Mouse (Mus musculus) heart, adult 9 months (tissue): ENCODE results near the gene Cyp24a1.
A peak's percentile ranks its signal among the peaks of the same experiment; 100 is the strongest.

Experiments
- DNase-seq, 2 experiments: peaks; one replicate each; pipeline ENCODE4 v3.0.0; 2022; ENCODE audit warnings: low spot score in 2 of 2

Cyp24a1 gene

DNA sequence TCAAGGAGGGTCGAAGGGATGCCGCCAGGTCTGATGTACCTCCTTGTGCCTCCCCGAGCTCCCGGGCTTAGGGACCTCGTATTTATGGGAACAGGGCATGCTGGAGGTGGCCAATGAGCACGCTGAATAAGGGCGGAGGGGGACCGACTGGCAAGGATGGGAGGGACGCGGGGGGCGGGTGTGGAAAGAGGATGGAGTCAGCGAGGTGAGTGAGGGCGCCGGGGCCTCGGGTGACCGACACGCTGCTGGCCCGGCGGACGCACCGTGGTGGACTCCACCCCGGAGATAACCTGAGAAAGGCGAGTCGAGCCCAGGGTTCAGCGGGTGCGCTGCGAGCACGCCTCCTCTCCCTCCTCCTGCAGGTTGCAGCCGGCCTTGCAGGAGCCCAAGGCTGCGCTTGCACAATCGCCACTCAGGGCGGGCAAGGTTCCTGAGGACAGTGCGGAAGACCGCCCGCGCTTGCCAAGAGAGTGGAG is at the start of gene Cyp24a1:
Gene Cyp24a1 (minus strand): TSS at position 55 of the 476 bp plus-strand sequence.
- peak in 1 of 2 experiments; percentile 49 for DNase-seq

DNA sequence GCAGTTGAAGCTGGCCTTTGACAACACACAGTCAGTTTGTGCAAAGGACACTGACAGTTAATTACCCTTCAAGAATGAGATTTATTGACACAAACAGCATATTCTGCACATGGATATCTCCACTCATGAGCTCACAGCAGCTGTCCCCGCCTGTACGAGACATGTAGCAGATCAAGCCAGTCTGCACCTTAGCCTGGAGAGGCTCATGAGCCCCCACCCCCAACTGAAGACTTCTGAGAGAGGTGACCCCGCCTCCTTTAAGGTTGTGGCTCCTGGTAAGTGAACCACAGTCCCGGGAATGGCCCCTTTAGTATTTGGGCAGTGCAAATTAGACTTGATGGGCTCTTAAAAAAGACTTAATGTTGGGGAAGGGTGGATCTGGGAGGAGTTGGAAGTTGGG is 48.8 kb upstream of the Cyp24a1 start:
- no peak for DNase-seq

DNA sequence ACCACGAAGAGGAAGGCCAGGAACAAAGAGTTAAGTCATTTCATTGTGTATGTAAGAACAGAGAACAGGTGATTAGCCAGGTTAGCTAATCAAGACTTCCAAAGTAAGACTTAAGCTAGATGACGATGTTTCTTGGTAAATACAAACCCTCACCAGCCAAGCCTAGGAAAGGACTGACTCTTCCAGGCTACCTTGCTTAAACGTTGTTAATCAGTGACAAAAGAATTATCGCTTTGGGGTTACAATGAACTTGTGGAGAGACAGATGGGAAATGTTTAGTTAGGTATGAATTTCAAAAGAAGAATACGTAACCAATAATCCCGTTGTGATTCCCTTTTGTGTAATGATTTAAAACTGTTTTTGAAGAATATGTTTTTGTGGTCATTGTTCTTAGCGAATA is 48.0 kb upstream of the Cyp24a1 start:
- DNase-seq = no peak

GRCm38 (mm10) chr2:170544159-170544558 is 47.2 kb upstream of the Cyp24a1 start:
- DNase-seq = no peak

- DNase-seq = no peak
These were observed 46.7 kb upstream of the Cyp24a1 start for GRCm38 (mm10) chr2:170543625-170544024.

- no peak for DNase-seq
These were observed 42.3 kb upstream of the Cyp24a1 start for GRCm38 (mm10) chr2:170539211-170539610.

GRCm38 (mm10) chr2:170535841-170536240 is 38.9 kb upstream of the Cyp24a1 start:
- DNase-seq = no peak

GRCm38 (mm10) chr2:170534803-170535174 is 37.8 kb upstream of the Cyp24a1 start:
- DNase-seq = no peak

DNA sequence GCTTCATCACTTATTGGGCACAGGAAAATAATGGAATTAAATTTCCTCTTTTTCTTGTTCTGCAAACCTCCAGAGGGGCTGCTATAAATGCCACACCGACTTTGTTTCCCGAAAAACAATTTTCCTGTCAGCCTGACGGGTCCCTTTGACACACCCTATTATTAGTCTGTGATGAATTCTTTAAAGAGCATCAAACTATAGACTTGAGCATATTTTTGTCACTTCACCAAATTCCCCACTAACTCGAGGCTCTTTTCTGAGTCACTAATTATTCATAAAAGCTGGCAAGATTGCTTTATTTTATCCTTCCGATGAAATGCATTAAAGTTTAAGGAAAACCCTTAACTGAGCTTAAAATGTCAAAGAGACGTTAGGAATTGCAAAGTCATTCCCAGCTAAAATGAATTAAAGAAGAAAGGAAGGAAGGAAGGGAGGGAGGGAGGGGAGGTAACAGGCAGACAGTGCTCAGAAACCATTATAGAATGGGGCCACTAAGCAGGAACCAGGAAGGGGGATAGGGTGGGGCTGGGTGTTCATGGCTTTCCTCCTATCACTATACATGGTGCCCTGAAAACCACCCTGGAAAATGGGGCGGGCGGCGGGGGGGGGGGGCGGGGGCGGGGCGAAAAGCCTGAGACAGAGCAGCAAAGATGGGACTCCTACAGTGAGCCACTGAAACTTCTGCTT is 37.3 kb upstream of the Cyp24a1 start:
- no peak for DNase-seq

- no peak for DNase-seq
These were observed 33.3 kb upstream of the Cyp24a1 start for GRCm38 (mm10) chr2:170530256-170530655.

DNA sequence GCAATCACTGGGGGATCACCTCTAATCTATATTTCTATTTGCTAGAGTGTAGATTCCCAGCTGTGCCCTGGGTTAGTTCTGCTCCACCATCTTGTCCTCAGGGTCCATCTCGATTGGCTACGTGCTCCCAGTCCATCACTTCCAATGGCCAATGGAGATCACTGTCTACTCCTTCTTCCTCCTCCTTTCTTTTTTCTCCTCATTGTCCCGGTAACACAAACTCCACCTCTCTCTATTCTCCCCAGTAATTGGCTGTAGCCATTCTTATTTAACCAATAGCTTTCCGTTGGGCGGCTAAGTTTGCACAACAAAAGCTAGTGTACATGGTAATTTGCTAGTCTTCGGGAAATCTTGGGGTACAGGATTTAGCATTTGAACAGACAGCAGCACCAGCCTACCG is 32.8 kb upstream of the Cyp24a1 start:
- no peak for DNase-seq

- DNase-seq = no peak
These were observed 31.1 kb upstream of the Cyp24a1 start for GRCm38 (mm10) chr2:170528061-170528460.

DNA sequence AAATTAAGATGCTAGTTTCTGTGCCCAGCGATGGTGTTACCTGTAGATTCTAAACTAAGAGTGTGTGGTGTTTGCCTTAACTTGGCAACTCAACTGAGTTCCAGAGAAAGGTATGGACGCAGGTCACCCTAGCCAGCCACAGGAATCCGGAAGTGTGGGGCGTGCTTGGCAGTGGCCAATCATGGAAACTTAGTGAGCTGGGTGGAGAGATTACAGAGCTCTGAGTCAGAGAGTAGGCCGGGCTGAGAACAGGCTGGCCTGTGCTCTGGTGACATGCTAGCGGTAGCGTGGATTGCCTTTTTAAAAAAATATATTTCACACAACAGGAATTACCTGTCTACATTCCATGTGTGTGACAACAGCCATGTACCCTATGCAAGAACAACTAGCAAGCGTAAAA is 29.6 kb upstream of the Cyp24a1 start:
- DNase-seq = no peak

DNA sequence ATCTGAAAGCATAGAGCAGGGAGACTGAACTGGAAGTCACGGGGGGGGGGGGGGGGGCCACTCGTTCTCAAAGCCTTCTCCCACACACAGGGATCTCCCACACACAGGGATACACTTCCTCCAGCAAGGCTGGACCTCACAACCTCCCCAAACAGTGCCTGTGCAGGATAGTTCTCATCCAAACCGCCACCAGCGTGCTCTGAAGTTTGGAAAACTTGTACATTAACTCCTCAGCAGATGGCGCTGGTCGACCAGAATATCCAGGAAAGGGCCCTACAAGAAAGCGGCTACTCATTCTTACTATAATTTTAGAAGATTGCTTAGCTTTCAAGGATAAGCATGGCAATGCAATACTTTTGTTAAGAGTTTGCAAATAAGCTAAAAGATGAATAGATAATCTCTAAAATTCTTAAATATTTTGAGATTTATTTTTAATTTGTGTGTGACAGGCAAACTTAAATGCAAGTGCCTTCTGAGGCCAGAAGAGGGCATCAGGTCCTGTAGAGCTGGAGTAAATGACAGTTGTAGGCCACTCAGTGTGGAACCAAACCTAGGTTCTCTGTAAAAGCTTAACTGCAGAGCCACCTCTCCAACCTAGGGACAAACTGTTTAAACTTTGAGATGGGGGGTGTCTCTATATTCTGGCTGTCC is 23.5 kb upstream of the Cyp24a1 start:
- DNase-seq = peak in 1 of 2 experiments; percentile 25

DNA sequence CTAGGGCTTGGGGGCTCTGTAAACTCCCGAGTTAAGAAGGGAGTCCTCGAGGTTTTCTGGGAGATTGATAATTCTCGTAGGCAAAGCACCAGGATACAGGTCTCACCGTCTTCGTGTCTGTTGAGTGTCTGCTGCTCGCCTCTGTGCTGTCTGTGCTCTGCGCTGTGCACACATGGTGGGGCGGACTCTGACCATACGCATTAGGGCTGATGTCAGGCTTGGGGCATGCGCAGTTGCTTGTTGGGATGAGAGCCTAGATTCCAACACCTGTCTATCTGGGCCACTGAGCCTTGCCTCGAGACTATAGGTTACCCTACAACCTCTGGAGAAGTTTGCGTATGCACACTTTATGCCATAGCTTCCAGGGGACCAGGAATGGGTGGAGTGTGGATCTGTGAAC is 16.8 kb upstream of the Cyp24a1 start:
- DNase-seq = no peak

DNA sequence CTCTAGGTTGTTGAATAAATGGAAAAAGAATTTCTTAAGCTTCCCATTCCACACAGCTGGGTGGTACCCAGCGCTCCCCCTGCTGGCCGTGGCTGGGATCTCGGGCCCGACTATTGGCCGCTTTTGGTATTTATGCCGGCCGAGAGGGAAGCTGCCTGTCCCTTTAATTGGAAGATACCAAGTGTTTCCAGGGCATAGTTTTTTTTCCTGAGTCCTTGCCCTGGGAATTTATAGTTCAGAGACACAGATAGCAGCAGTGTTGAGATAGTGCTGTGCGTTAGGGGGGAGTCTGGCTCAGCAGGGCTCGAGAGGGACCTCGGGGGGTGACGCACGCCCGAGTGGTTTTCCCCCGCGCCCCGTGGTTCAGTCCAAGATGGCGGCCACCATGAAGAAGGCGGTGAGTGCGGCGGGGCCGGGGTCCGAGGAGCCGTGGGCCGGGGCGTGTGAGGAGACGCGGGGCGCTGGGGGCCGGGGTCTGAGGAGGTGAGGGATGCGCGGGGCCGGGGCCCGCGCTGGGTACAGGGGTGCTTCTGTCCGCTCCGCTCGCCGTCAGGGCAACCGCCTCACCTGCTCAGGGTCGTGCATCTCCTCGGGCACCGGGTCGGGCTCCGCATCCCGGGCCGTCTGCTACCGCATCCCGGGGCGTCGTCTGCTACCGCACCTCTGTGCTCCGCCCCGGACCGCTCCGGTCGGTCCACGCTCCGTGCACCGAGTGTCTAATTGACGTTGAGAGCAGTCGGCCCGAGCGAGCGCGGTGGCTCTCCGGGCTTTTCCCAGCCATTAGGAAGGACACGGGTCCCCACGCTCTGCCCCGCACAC is 14.3 kb upstream of the Cyp24a1 start:
- peak; percentile 83 to 91 for DNase-seq

DNA sequence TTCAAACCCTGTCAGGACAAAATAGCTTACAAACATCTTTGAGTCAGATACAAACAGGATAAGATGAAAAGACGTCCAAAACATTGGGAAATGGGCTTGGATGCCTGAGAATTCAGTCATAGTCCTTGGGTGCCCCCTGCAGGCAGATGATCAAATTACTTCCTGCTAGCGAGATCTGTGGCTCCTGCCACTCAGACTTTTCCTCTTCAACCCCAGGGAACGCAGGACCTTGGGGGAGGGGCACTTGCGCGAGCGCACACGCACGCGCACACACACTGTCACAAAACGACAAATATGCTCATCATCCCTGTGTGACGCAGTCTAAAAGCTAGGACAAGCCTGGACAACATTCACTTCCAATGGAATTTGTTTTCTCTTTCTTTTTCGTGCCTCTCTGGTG is 11.9 kb upstream of the Cyp24a1 start:
- DNase-seq = peak; percentile 77 to 89

GRCm38 (mm10) chr2:170507734-170508133 is 10.8 kb upstream of the Cyp24a1 start:
- peak; percentile 35 to 79 for DNase-seq

- no peak for DNase-seq
These were observed 7.0 kb upstream of the Cyp24a1 start for GRCm38 (mm10) chr2:170503983-170504382.

- DNase-seq = no peak
These were observed 6.4 kb upstream of the Cyp24a1 start for GRCm38 (mm10) chr2:170503343-170503742.

DNA sequence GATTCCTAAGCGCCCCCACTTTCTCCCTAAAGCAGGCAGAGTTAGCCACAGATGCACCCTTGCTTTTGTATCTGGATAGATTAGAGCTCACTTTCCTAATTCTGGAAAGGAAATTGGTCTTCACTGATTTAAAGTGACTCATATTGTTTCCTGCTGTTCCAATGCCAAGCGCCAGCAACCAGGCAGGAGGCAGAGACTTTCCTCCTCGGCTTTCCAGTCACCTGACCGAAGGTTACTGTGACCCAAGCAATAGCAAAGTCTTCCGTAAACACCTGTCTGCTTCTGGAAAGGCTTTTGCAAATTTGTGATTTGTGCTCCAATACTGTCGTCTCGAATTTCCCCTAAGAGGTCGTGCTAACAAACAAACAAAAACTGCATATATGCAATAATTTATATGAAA is 1.1 kb upstream of the Cyp24a1 start:
- DNase-seq = no peak

DNA sequence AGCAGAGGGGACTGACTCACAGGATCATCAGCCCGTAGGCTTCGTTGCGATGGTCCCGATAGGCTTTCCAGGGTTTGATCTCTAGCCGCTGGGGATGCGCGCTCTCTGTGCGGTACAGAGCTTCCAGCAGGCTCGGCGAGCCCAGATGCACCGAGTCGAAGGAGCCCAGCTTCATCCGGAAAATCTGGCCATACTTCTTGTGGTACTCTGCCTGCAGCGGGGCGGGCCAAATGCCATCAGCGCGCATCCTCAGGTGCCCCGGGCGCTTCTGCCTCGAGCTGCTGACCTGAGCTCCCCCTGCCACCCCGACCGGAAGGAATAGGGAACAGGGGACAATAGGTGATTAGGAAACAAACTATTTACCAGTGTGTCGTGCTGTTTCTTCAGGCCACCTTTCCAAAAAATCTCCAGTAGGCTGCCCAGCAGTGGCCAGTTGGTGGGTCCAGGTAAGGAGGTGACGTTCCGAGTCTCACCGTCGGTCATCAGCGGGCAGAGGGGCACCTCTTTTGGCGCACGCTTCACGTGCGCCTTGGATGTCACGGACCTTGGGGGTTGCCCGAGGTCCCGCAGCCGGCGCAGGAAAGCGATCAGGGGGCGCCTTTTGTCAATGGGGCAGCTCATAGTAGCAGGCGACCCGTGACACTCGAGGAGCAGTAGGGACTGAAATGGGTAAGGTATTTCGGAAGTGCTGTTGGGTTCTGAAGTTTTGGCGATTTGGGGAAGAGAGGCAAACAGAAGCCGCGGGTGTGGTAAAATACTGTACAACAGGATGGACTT is 603 bp downstream of the Cyp24a1 start, which contains the start of gene Pfdn4:
Gene Pfdn4 (plus strand): TSS at position 275 of the 777 bp plus-strand sequence.
- DNase-seq = no peak
